Mouse (Mus musculus) embryonic fibroblast, embryonic 13.5 days (primary cell): ENCODE measurements around the gene Cenpo.

Experiments
- CTCF ChIP-seq: IDR thresholded peaks from 2 replicates; pipeline ENCODE4 v1.5.1; 2011; ENCODE audit warnings: mild to moderate bottlenecking, control low read depth, low read length, moderate library complexity, borderline replicate concordance; ENCODE audit not compliant: insufficient read depth
- POLR2A ChIP-seq: IDR thresholded peaks from 2 replicates; pipeline ENCODE4 v1.6.1; 2011; ENCODE audit warnings: low read depth, mild to moderate bottlenecking, control low read depth, low read length, moderate library complexity

DNA sequence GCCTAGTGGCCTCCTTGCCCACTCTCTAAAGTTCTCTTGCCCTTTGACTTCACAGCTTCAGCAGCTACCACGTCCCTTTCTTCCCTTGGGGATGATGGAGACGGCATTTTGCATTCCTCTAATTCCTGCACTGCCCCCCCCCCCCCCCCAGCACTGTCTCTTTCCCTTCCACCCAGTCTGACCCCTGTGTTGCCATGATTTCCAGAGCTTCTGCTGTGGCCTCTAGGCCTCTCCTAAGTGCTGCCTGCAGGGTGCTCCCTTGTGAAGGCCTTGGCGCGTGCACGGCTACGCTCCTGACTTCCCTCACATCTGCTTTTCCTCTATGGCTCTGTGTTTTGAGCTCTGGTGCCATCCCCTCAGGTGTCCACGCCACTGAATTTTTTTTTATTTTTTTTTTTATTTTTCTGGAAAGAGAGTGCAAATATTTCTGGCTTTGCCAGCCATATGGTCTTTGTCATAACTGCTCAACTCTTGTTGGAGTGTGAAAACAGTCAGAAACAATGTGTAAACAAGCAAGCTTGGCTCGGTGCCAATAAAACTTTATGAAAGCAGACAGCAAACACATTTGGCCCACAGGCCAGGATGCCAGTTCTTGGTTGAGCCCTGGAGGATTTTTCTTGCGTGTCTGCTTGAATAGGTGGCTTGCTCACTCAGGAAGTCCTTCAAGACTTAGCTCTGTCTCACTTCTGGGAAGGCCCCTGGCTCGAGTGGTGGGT, 40.9 kb downstream of the Cenpo start:
- no peak for TF ChIP-seq POLR2A
- TF ChIP-seq CTCF: peak; percentile 10; the same call in 1 of the 2 replicates
